Mouse (Mus musculus): ENCODE measurements around the gene Sgcd.

The Sgcd gene

GRCm38 (mm10) chr11:47132410-47132809 is 856.4 kb downstream of the Sgcd start:
- DNase-seq (ENCODE audit: low read depth): no peak

- DNase-seq (ENCODE audit: low read depth): no peak
Measured at GRCm38 (mm10) chr11:47130432-47130831, 858.3 kb downstream of the Sgcd start.

- DNase-seq (ENCODE audit: low read depth): no peak
Measured at GRCm38 (mm10) chr11:47129992-47130391, 858.8 kb downstream of the Sgcd start.

GRCm38 (mm10) chr11:47129166-47129565 is 859.6 kb downstream of the Sgcd start:
- DNase-seq (ENCODE audit: low read depth): no peak

GRCm38 (mm10) chr11:47128331-47128730 is 860.4 kb downstream of the Sgcd start:
- no peak for DNase-seq (ENCODE audit: low read depth)

- DNase-seq (ENCODE audit: low read depth): no peak
Measured at GRCm38 (mm10) chr11:47120874-47121273, 867.9 kb downstream of the Sgcd start.

GRCm38 (mm10) chr11:47117896-47118295 is 870.9 kb downstream of the Sgcd start:
- DNase-seq (ENCODE audit: low read depth): no peak

- DNase-seq (ENCODE audit: low read depth): no peak
Measured at GRCm38 (mm10) chr11:47114366-47114765, 874.4 kb downstream of the Sgcd start.

- DNase-seq (ENCODE audit: low read depth): no peak
Measured at GRCm38 (mm10) chr11:47113081-47113480, 875.7 kb downstream of the Sgcd start.

GRCm38 (mm10) chr11:47110314-47110713 is 878.5 kb downstream of the Sgcd start:
- DNase-seq (ENCODE audit: low read depth): no peak

GRCm38 (mm10) chr11:47107661-47108060 is 881.1 kb downstream of the Sgcd start:
- no peak for DNase-seq (ENCODE audit: low read depth)

- DNase-seq (ENCODE audit: low read depth): no peak
Measured at GRCm38 (mm10) chr11:47093296-47093912, 895.4 kb downstream of the Sgcd start.

- no peak for DNase-seq (ENCODE audit: low read depth)
Measured at GRCm38 (mm10) chr11:47082517-47082916, 906.3 kb downstream of the Sgcd start.

- no peak for DNase-seq (ENCODE audit: low read depth)
Measured at GRCm38 (mm10) chr11:47073538-47073937, 915.2 kb downstream of the Sgcd start.

- no peak for DNase-seq (ENCODE audit: low read depth)
Measured at GRCm38 (mm10) chr11:47071161-47071560, 917.6 kb downstream of the Sgcd start.

GRCm38 (mm10) chr11:47069769-47070384 is 918.9 kb downstream of the Sgcd start:
- no peak for DNase-seq (ENCODE audit: low read depth)

- DNase-seq (ENCODE audit: low read depth): peak; percentile 40
Measured at GRCm38 (mm10) chr11:47063690-47064089, 925.1 kb downstream of the Sgcd start.

- no peak for DNase-seq (ENCODE audit: low read depth)
Measured at GRCm38 (mm10) chr11:47050390-47050789, 938.4 kb downstream of the Sgcd start.

GRCm38 (mm10) chr11:47049756-47050155 is 939.0 kb downstream of the Sgcd start:
- DNase-seq (ENCODE audit: low read depth): no peak

- DNase-seq (ENCODE audit: low read depth): peak; percentile 3
Measured at GRCm38 (mm10) chr11:47032318-47032717, 956.5 kb downstream of the Sgcd start.

- no peak for DNase-seq (ENCODE audit: low read depth)
Measured at GRCm38 (mm10) chr11:47020874-47021273, 967.9 kb downstream of the Sgcd start.

- no peak for DNase-seq (ENCODE audit: low read depth)
Measured at GRCm38 (mm10) chr11:47018139-47018538, 970.6 kb downstream of the Sgcd start.

- DNase-seq (ENCODE audit: low read depth): no peak
Measured at GRCm38 (mm10) chr11:47015683-47016082, 973.1 kb downstream of the Sgcd start.

GRCm38 (mm10) chr11:47014278-47014677 is 974.5 kb downstream of the Sgcd start:
- DNase-seq (ENCODE audit: low read depth): no peak
